Mouse (Mus musculus): ENCODE results near the gene Fbxo24. TPM values are rescaled to one million over a fixed set of nuclear protein-coding genes. Genes with fewer than 3 reads are reported as not detected.

Fbxo24 gene
- polyA plus RNA-seq, 1 experiment from 2014 or later, result 0.15 TPM

- Histone ChIP-seq H3K36me3 (peaks cover 65% of the 10 kb centered on the region), H3K9ac (no peak within 1 kb of the TSS), H3K27ac (ENCODE audit: poor library complexity, severe bottlenecking) (no peak within 1 kb of the TSS), H3K9me3 (replicated peaks) (no peaks in the 10 kb centered on the region), H3K27me3 (replicated peaks) (peaks cover 34% of the 10 kb centered on the region), H3K4me1 (replicated peaks) (peaks cover 25% of the 10 kb centered on the region), H3K4me2 (no peak within 1 kb of the TSS), H3K4me3 (no peak within 1 kb of the TSS)
- 85% methylated on average over 19 of the region's 19 CpGs for WGBS
- 0 out of 2 replicates have a peak, but pooled peaks have one; percentile 6 for ATAC-seq (ENCODE audit: insufficient number of reproducible peaks, low FRiP score)
Observed at GRCm38 (mm10) chr5:137641054-137641453, 12.3 kb upstream of the Fbxo24 start, which contains the start of gene Sap25. Gene Sap25, plus strand, starts transcription at chr5:137641334.

- Histone ChIP-seq H3K27ac (ENCODE audit: poor library complexity, severe bottlenecking) (no peak overlapping the region), H3K36me3 (peaks cover 81% of the 10 kb centered on the region), H3K9ac (no peak overlapping the region), H3K27me3 (replicated peaks) (peaks cover 21% of the 10 kb centered on the region), H3K9me3 (replicated peaks) (no peaks in the 10 kb centered on the region), H3K4me1 (replicated peaks) (peaks cover 12% of the 10 kb centered on the region), H3K4me3 (no peak overlapping the region), H3K4me2 (no peak overlapping the region)
- 64% methylated on average over 7 of the region's 7 CpGs for WGBS
- ATAC-seq (ENCODE audit: insufficient number of reproducible peaks, low FRiP score), result no peak
Observed at GRCm38 (mm10) chr5:137639472-137639871, 10.7 kb upstream of the Fbxo24 start.

GRCm38 (mm10) chr5:137633397-137634084 lies 4.7 kb upstream of the Fbxo24 start:
- Histone ChIP-seq H3K9me3 (replicated peaks) (no peaks in the 10 kb centered on the region), H3K4me1 (replicated peaks) (peaks cover 28% of the 10 kb centered on the region), H3K4me2 (no peak overlapping the region), H3K4me3 (no peak overlapping the region), H3K27me3 (replicated peaks) (no peaks in the 10 kb centered on the region), H3K9ac (no peak overlapping the region), H3K36me3 (peaks cover 55% of the 10 kb centered on the region), H3K27ac (ENCODE audit: poor library complexity, severe bottlenecking) (no peak overlapping the region)
- WGBS, result 66% methylated on average over 12 of the region's 12 CpGs
- no peak for ATAC-seq (ENCODE audit: insufficient number of reproducible peaks, low FRiP score)

GRCm38 (mm10) chr5:137631591-137631990 lies 2.8 kb upstream of the Fbxo24 start:
- Histone ChIP-seq H3K27ac (ENCODE audit: poor library complexity, severe bottlenecking) (peak overlapping the region; percentile 71; the same call in 1 of the 2 replicates), H3K36me3 (peaks cover 36% of the 10 kb centered on the region), H3K4me2 (peak overlapping the region; percentile 83), H3K9ac (peak overlapping the region; percentile 79), H3K27me3 (replicated peaks) (no peaks in the 10 kb centered on the region), H3K4me1 (replicated peaks) (peaks cover 32% of the 10 kb centered on the region), H3K9me3 (replicated peaks) (no peaks in the 10 kb centered on the region), H3K4me3 (peak overlapping the region; percentile 73; the same call in 1 of the 2 replicates)
- 46% methylated on average over 4 of the region's 4 CpGs for WGBS
- ATAC-seq (ENCODE audit: insufficient number of reproducible peaks, low FRiP score), result no peak

GRCm38 (mm10) chr5:137631171-137631570 lies 2.4 kb upstream of the Fbxo24 start:
- peaks cover 32% of the 10 kb centered on the region for H3K4me1 ChIP-seq (replicated peaks)
- no peaks in the 10 kb centered on the region for H3K9me3 ChIP-seq (replicated peaks)
- H3K9ac ChIP-seq, result peak overlapping the region; percentile 79
- WGBS, result 57% methylated on average over 9 of the region's 9 CpGs
- no peak for ATAC-seq (ENCODE audit: insufficient number of reproducible peaks, low FRiP score)
- H3K27ac ChIP-seq (ENCODE audit: poor library complexity, severe bottlenecking), result peak overlapping the region; percentile 71
- peaks cover 31% of the 10 kb centered on the region for H3K36me3 ChIP-seq
- H3K4me2 ChIP-seq, result peak overlapping the region; percentile 83
- H3K4me3 ChIP-seq, result peak overlapping the region; percentile 73
- H3K27me3 ChIP-seq (replicated peaks), result no peaks in the 10 kb centered on the region

- H3K27ac ChIP-seq (ENCODE audit: poor library complexity, severe bottlenecking), result peak overlapping the region; percentile 71
- no peaks in the 10 kb centered on the region for H3K9me3 ChIP-seq (replicated peaks)
- H3K36me3 ChIP-seq, result peaks cover 26% of the 10 kb centered on the region
- H3K4me1 ChIP-seq (replicated peaks), result peaks cover 32% of the 10 kb centered on the region
- peak overlapping the region; percentile 79 for H3K9ac ChIP-seq
- ATAC-seq (ENCODE audit: insufficient number of reproducible peaks, low FRiP score), result no peak
- 31% methylated on average over 3 of the region's 3 CpGs for WGBS
- H3K4me3 ChIP-seq, result peak overlapping the region; percentile 73
- peak overlapping the region; percentile 83 for H3K4me2 ChIP-seq
- no peaks in the 10 kb centered on the region for H3K27me3 ChIP-seq (replicated peaks)
Observed at GRCm38 (mm10) chr5:137630602-137631001, 1.8 kb upstream of the Fbxo24 start.

- ATAC-seq (ENCODE audit: insufficient number of reproducible peaks, low FRiP score), result no peak
- H3K36me3 ChIP-seq, result peaks cover 20% of the 10 kb centered on the region
- peak overlapping the region; percentile 89 for H3K27ac ChIP-seq (ENCODE audit: poor library complexity, severe bottlenecking)
- H3K4me2 ChIP-seq, result peak overlapping the region; percentile 83
- peak overlapping the region; percentile 79 for H3K9ac ChIP-seq
- peak overlapping the region; percentile 73 for H3K4me3 ChIP-seq
- no peaks in the 10 kb centered on the region for H3K27me3 ChIP-seq (replicated peaks)
- H3K4me1 ChIP-seq (replicated peaks), result peaks cover 32% of the 10 kb centered on the region
- no peaks in the 10 kb centered on the region for H3K9me3 ChIP-seq (replicated peaks)
- WGBS, result 18% methylated on average over 6 of the region's 6 CpGs
Observed at GRCm38 (mm10) chr5:137629906-137630545, 1.2 kb upstream of the Fbxo24 start.

GRCm38 (mm10) chr5:137629306-137629721 lies 512 bp upstream of the Fbxo24 start:
- Histone ChIP-seq H3K9ac (peak overlapping the region; percentile 79), H3K9me3 (replicated peaks) (no peaks in the 10 kb centered on the region), H3K4me1 (replicated peaks) (peaks cover 37% of the 10 kb centered on the region), H3K27ac (ENCODE audit: poor library complexity, severe bottlenecking) (peak overlapping the region; percentile 89), H3K4me2 (peak overlapping the region; percentile 83), H3K36me3 (peaks cover 14% of the 10 kb centered on the region), H3K4me3 (peak overlapping the region; percentile 73), H3K27me3 (replicated peaks) (no peaks in the 10 kb centered on the region)
- ATAC-seq (ENCODE audit: insufficient number of reproducible peaks, low FRiP score), result peak; percentile 55
- WGBS, result under 1% methylated on average over 23 of the region's 23 CpGs

GRCm38 (mm10) chr5:137627991-137628390 lies 811 bp downstream of the Fbxo24 start:
- Histone ChIP-seq H3K36me3 (0 out of 2 replicates have a peak, but pooled peaks cover 4% of the 10 kb centered on the region), H3K9me3 (replicated peaks) (no peaks in the 10 kb centered on the region), H3K4me3 (peak overlapping the region; percentile 58), H3K4me2 (peak overlapping the region; percentile 69), H3K4me1 (replicated peaks) (peaks cover 37% of the 10 kb centered on the region), H3K27me3 (replicated peaks) (no peaks in the 10 kb centered on the region), H3K27ac (ENCODE audit: poor library complexity, severe bottlenecking) (peak overlapping the region; percentile 86), H3K9ac (peak overlapping the region; percentile 72)
- 3% methylated on average over 9 of the region's 9 CpGs for WGBS
- ATAC-seq (ENCODE audit: insufficient number of reproducible peaks, low FRiP score), result no peak

- WGBS, result 80% methylated on average over 11 of the region's 11 CpGs
- no peak overlapping the region for H3K9ac ChIP-seq
- H3K4me2 ChIP-seq, result no peak overlapping the region
- no peaks in the 10 kb centered on the region for H3K9me3 ChIP-seq (replicated peaks)
- H3K4me1 ChIP-seq (replicated peaks), result peaks cover 8% of the 10 kb centered on the region; the same call in 1 of the 2 replicates
- H3K27ac ChIP-seq (ENCODE audit: poor library complexity, severe bottlenecking), result no peak overlapping the region
- no peaks in the 10 kb centered on the region for H3K27me3 ChIP-seq (replicated peaks)
- no peak for ATAC-seq (ENCODE audit: insufficient number of reproducible peaks, low FRiP score)
- no peaks in the 10 kb centered on the region for H3K36me3 ChIP-seq
- no peak overlapping the region for H3K4me3 ChIP-seq
Observed at GRCm38 (mm10) chr5:137623937-137624530, 4.8 kb downstream of the Fbxo24 start.

- no peaks in the 10 kb centered on the region for H3K27me3 ChIP-seq (replicated peaks)
- H3K36me3 ChIP-seq, result no peaks in the 10 kb centered on the region
- H3K27ac ChIP-seq (ENCODE audit: poor library complexity, severe bottlenecking), result no peak overlapping the region
- ATAC-seq (ENCODE audit: insufficient number of reproducible peaks, low FRiP score), result no peak
- H3K9ac ChIP-seq, result no peak overlapping the region
- no peak overlapping the region for H3K4me3 ChIP-seq
- peaks cover 40% of the 10 kb centered on the region for H3K4me1 ChIP-seq (replicated peaks)
- no peaks in the 10 kb centered on the region for H3K9me3 ChIP-seq (replicated peaks)
- 82% methylated on average over 7 of the region's 7 CpGs for WGBS
- no peak overlapping the region for H3K4me2 ChIP-seq
Observed at GRCm38 (mm10) chr5:137615347-137615746, 13.5 kb downstream of the Fbxo24 start.
